Mouse (Mus musculus): Measurements from ENCODE around the gene Fcho2.

Fcho2 gene

GRCm38 (mm10) chr13:98812285-98812684, 3.0 kb downstream of the Fcho2 start:
- in situ Hi-C loops (cut with MboI; ENCODE audit: unreplicated experiment in 2 of 2): loop anchor here (10.0 to 25.0 kb wide), 2 partner anchors 525 to 533 kb away; partner anchors contain the start of genes Mrps27 (in 2 of the 2) and Ptcd2 (in 2 of the 2)

DNA sequence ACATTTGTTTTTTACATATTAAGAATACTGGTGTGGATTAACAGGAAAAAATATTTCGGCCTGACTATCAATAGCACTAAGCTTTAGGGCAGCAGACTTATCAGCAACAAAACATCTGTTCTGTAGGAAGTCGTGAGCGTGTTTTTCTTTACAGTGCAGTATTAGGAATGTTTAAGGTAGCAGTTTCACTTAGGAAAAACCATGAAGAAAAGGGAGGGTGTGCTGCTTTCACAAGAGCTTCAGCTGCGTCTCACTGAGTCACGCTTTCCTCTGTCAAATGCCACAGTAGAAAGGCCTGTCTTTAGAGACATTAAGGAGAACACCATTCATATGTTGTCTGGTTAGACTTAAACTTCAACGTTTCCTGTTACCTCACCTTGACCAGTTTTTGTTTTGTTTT, 5.1 kb downstream of the Fcho2 start:
- in situ Hi-C loops (cut with MboI; ENCODE audit: unreplicated experiment in 2 of 2): loop anchor here (10.0 to 25.0 kb wide), 2 partner anchors 527 to 535 kb away; partner anchors contain the start of genes Mrps27 (in 2 of the 2) and Ptcd2 (in 2 of the 2)

- in situ Hi-C loops (cut with MboI; ENCODE audit: unreplicated experiment in 2 of 2): loop anchor here in 1 of 2 experiments (25.0 kb wide), 1 partner anchor 528 kb away; the partner anchor contains the start of genes Mrps27 and Ptcd2
These were observed 6.2 kb downstream of the Fcho2 start for GRCm38 (mm10) chr13:98809087-98809486.

- in situ Hi-C loops (cut with MboI; ENCODE audit: unreplicated experiment in 2 of 2): loop anchor here in 1 of 2 experiments (25.0 kb wide), 1 partner anchor 533 kb away; the partner anchor contains the start of genes Mrps27 and Ptcd2
These were observed 10.8 kb downstream of the Fcho2 start for GRCm38 (mm10) chr13:98804480-98804879.

GRCm38 (mm10) chr13:98803699-98804098, 11.6 kb downstream of the Fcho2 start:
- in situ Hi-C loops (cut with MboI; ENCODE audit: unreplicated experiment in 2 of 2): loop anchor here in 1 of 2 experiments (25.0 kb wide), 1 partner anchor 534 kb away; the partner anchor contains the start of genes Mrps27 and Ptcd2

- in situ Hi-C loops (cut with MboI; ENCODE audit: unreplicated experiment in 2 of 2): loop anchor here in 1 of 2 experiments (25.0 kb wide), 1 partner anchor 534 kb away; the partner anchor contains the start of genes Mrps27 and Ptcd2
These were observed 12.3 kb downstream of the Fcho2 start for GRCm38 (mm10) chr13:98802957-98803356.

- in situ Hi-C loops (cut with MboI; ENCODE audit: unreplicated experiment in 2 of 2): no loop called here
These were observed 19.7 kb downstream of the Fcho2 start for GRCm38 (mm10) chr13:98795511-98795910.

DNA sequence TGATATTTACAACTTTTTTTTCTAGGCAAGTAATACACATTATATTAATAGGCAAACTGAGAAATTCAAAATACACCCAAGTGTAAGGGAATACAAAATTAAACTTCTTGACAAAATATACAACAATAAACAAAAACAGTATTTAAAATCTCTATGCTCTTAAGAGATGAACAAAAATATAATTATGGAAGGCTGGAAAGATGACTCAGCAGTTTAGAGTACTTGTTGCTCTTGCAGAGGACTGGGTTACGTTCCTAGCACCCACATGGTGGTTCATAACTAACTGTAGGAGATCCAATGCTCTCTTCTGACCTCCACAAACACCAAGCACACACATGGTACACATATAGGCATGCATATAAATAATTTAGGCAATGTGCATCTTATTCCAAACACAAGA, 22.4 kb downstream of the Fcho2 start:
- in situ Hi-C loops (cut with MboI; ENCODE audit: unreplicated experiment in 2 of 2): no loop called here

DNA sequence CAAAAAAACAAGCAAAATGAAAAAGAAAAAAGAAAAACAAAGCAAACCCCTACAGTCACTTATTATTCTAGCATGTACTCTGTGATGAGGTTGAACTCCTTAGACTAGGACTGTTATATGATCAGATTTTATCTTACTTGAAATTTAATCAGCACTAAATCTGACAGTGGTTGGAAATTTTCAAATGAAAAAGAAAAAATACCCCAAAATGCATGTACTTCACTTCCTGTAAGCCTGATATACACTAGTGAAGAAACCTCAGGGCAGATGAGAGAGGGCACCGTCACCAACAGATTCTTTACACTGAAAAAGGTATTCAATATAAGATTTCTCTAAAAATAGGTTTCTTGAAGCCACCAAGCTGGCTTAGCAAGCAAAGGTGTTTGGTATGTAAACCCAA, 23.6 kb downstream of the Fcho2 start:
- in situ Hi-C loops (cut with MboI; ENCODE audit: unreplicated experiment in 2 of 2): no loop called here

GRCm38 (mm10) chr13:98786970-98787685, 28.1 kb downstream of the Fcho2 start:
- in situ Hi-C loops (cut with MboI; ENCODE audit: unreplicated experiment in 2 of 2): no loop called here

GRCm38 (mm10) chr13:98777959-98778358, 37.3 kb downstream of the Fcho2 start:
- in situ Hi-C loops (cut with MboI; ENCODE audit: unreplicated experiment in 2 of 2): no loop called here

DNA sequence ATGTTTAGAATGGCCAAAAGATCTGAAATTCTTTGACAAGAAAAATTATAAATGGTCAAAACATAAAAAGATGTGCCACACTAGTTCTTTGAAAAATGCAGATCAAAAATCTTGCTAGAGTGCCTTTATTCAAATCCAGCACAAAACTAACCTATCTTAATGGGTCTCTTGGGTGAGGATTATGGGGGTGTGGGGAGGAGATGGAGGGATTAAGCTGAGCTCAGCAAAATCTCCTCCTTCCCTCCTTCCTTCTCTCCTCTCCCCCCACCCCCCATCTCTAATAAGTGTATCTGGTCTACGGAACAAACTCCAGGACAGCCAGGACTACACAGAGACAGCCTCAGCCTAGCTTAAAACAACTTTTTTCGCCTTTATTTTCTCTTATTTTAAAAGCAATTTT, 43.8 kb downstream of the Fcho2 start:
- in situ Hi-C loops (cut with MboI; ENCODE audit: unreplicated experiment in 2 of 2): no loop called here

GRCm38 (mm10) chr13:98768329-98768728, 46.9 kb downstream of the Fcho2 start:
- in situ Hi-C loops (cut with MboI; ENCODE audit: unreplicated experiment in 2 of 2): no loop called here

- in situ Hi-C loops (cut with MboI; ENCODE audit: unreplicated experiment in 2 of 2): no loop called here
These were observed 53.5 kb downstream of the Fcho2 start for GRCm38 (mm10) chr13:98761771-98762170.

- in situ Hi-C loops (cut with MboI; ENCODE audit: unreplicated experiment in 2 of 2): no loop called here
These were observed 59.4 kb downstream of the Fcho2 start for GRCm38 (mm10) chr13:98755886-98756285.

DNA sequence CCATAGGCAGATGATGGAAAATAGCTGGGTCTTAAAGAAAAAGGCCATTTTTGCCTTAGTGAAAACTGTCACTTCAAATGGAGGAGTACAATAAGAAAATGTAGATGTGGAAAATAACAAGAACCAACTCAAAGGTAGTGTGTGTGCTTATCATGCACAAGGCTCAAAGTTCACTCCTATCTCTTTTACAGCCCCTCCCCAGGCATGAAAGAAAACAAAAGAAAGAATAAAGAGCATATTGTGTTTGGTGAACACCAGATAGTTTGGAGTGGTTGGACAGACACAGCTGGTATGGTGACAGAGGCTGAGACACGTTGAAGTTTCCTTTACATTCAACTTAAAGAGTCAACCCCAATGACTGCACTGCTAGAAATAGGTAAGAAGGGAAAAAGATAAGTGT, 70.6 kb downstream of the Fcho2 start:
- in situ Hi-C loops (cut with MboI; ENCODE audit: unreplicated experiment in 2 of 2): loop anchor here in 1 of 2 experiments (25.0 kb wide), 2 partner anchors 593 to 1532 kb away; partner anchors contain the start of genes Mrps27 and Ptcd2

DNA sequence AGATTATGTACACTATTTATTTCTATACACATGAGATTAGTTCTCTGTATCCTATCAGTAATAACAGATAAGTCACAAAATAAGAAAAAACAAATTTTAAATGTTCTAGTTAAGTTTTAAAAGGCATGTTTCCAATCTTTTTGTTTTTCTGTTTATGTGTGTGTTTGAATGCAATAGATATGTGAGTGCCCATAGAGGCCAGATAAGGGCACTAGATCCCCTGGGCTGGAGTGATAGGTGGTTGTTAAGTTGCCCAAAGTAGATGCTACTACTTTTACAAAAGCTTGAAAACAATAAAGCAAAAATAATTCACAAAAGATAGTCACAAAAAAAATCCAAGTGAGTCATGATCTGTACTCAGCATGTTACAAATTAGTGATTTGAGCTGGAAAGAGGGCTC, 71.4 kb downstream of the Fcho2 start:
- in situ Hi-C loops (cut with MboI; ENCODE audit: unreplicated experiment in 2 of 2): loop anchor here in 1 of 2 experiments (25.0 kb wide), 2 partner anchors 593 to 1532 kb away; partner anchors contain the start of genes Mrps27 and Ptcd2

DNA sequence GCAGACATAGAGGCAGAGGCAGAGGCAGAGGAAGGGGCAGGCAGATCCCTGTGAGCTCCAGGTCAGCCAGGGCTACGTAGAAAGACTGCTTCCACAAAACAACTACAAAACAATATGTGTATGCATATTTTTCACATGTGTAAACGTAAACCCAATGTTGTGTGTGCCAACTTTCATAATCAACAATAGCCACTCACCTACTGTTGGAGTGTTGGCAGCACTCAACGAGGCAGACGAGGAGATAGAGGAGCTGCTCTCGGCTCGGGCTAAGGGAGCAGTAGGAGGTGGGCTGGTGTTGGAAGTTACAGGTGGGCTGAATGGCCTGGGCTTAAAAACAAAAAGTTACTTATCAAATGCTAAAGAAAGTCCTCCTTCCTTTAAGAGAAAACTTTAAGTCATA, 72.0 kb downstream of the Fcho2 start:
- in situ Hi-C loops (cut with MboI; ENCODE audit: unreplicated experiment in 2 of 2): loop anchor here in 1 of 2 experiments (25.0 kb wide), 2 partner anchors 594 to 1531 kb away; partner anchors contain the start of genes Mrps27 and Ptcd2

- in situ Hi-C loops (cut with MboI; ENCODE audit: unreplicated experiment in 2 of 2): loop anchor here in 1 of 2 experiments (25.0 kb wide), 2 partner anchors 599 to 1526 kb away; partner anchors contain the start of genes Mrps27 and Ptcd2
These were observed 77.0 kb downstream of the Fcho2 start for GRCm38 (mm10) chr13:98738213-98738612.

GRCm38 (mm10) chr13:98733292-98733691, 82.0 kb downstream of the Fcho2 start:
- in situ Hi-C loops (cut with MboI; ENCODE audit: unreplicated experiment in 2 of 2): loop anchor here in 1 of 2 experiments (25.0 kb wide), 2 partner anchors 604 to 1521 kb away; partner anchors contain the start of genes Mrps27 and Ptcd2
